Mouse (Mus musculus) liver, embryonic 14.5 days (tissue): Measurements from ENCODE around the gene Pus10. TPM values are rescaled to one million over a fixed set of nuclear protein-coding genes. Genes with fewer than 3 reads are reported as not detected.
A peak's percentile ranks its signal among the peaks of the same experiment; 100 is the strongest.

ENCODE experiments used
- ATAC-seq: fragments of 200-750 bp; cut with Nextera tagmentation; 2 replicates; pipeline ENCODE4 v1.8.0; 2017; ENCODE audit warnings: moderate number of reproducible peaks, mild to moderate bottlenecking, moderate library complexity; ENCODE audit not compliant: insufficient read depth
- DNase-seq, 3 experiments: peaks; one replicate each; pipeline ENCODE4 v3.0.0-alpha.2; 2012 to 2013; ENCODE audit warnings: low read depth in 3 of 3, low spot score in 3 of 3
- H3K27ac ChIP-seq: fragments of 300-500 bp; sonication (generic); 2 replicates; pipeline ENCODE4 v1.5.1; 2014; ENCODE audit warnings: moderate library complexity, mild to moderate bottlenecking, control low read depth, inconsistent platforms
- H3K27me3 ChIP-seq: fragments of 300-500 bp; sonication (generic); 2 replicates; pipeline ENCODE4 v1.6.1; 2014; ENCODE audit warnings: mild to moderate bottlenecking, low read length, moderate library complexity; ENCODE audit not compliant: control insufficient read depth, insufficient read depth
- H3K36me3 ChIP-seq: fragments of 300-500 bp; sonication (generic); replicated peaks from 2 replicates; pipeline ENCODE4 v1.6.1; 2014; ENCODE audit warnings: low read depth; ENCODE audit not compliant: control insufficient read depth, insufficient read depth
- H3K4me1 ChIP-seq, 2 experiments: fragments of 200-500 bp in 1 of 2; fragments of 300-500 bp in 1 of 2; sonication (generic) in 1 of 2; replicated peaks; 2 replicates each; pipeline ENCODE4 v1.6.1; 2012 to 2014; ENCODE audit warnings: antibody characterized with exemption in 1 of 2, inconsistent platforms in 1 of 2, low read length in 1 of 2; ENCODE audit not compliant: control insufficient read depth in 2 of 2, insufficient read depth in 2 of 2
- H3K4me2 ChIP-seq: fragments of 300-500 bp; sonication (generic); 2 replicates; pipeline ENCODE4 v1.6.1; 2014; ENCODE audit warnings: low read depth, mild to moderate bottlenecking, control low read depth, moderate library complexity
- H3K4me3 ChIP-seq, 2 experiments: fragments of 200-500 bp in 1 of 2; fragments of 300-500 bp in 1 of 2; sonication (generic) in 1 of 2; 2 replicates each; pipeline ENCODE4 v1.5.1; 2012 to 2014; ENCODE audit warnings: low read depth in 2 of 2, low read length in 2 of 2, mild to moderate bottlenecking in 2 of 2, control low read depth in 1 of 2, inconsistent platforms in 1 of 2, moderate library complexity in 1 of 2; ENCODE audit not compliant: insufficient read depth in 1 of 2
- H3K9ac ChIP-seq: fragments of 300-500 bp; sonication (generic); replicated peaks from 2 replicates; pipeline ENCODE4 v1.6.1; 2014; ENCODE audit warnings: mild to moderate bottlenecking, control low read depth, moderate library complexity
- H3K9me3 ChIP-seq: fragments of 300-500 bp; sonication (generic); 2 replicates; pipeline ENCODE4 v1.6.1; 2016; ENCODE audit warnings: low read length, mixed read lengths; ENCODE audit not compliant: control insufficient read depth
- CTCF ChIP-seq: IDR thresholded peaks from 2 replicates; pipeline ENCODE4 v1.5.1; 2016; ENCODE audit warnings: antibody characterized with exemption, low read depth, control low read depth
- EP300 ChIP-seq: IDR thresholded peaks from 2 replicates; pipeline ENCODE4 v1.6.1; 2016; ENCODE audit warnings: antibody characterized with exemption, low read depth
- WGBS: fragments of 180-500 bp; shearing (Covaris S2); extraction: QIAGEN DNeasy Blood & Tissue Kit; methylation state at CpG from one replicate; pipeline ENCODE4 v1.1.7; 2014; ENCODE audit not compliant: insufficient replicate concordance; 5-methylcytosine and 5-hydroxymethylcytosine counted together
- polyA plus RNA-seq, 2 experiments: library from polyadenylated mRNA; depleted of rRNA in 1 of 2; stranded (reverse) in 1 of 2; unstranded in 1 of 2; fragments of >200 nt; fragmentation: Nextera tagmentation in 1 of 2; extraction: Ambion mirVana in 1 of 2; gene quantifications; 2 replicates each; pipeline versions ENCODE4 v1.2.1 to v1.2.3; 2012 to 2014

The Pus10 gene
- polyA plus RNA-seq, 2 experiments: 6.1 to 13.6 TPM

GRCm38 (mm10) chr11:23725850-23726249 is 60.4 kb downstream of the Pus10 start:
- Histone ChIP-seq H3K4me3 (no peak overlapping the region), H3K9me3 (no peaks in the 10 kb centered on the region), H3K27me3 (no peaks in the 10 kb centered on the region), H3K36me3 (peaks cover 6% of the 10 kb centered on the region), H3K9ac (no peak overlapping the region), H3K4me1 (no peaks in the 10 kb centered on the region), H3K4me2 (no peak overlapping the region), H3K27ac (no peak overlapping the region)
- ATAC-seq: no peak
- no peak for DNase-seq
- TF ChIP-seq EP300 (no peak), CTCF (no peak)
- 93% methylated on average over 2 of the region's 2 CpGs for WGBS

GRCm38 (mm10) chr11:23726441-23726840 is 61.0 kb downstream of the Pus10 start:
- no peak for TF ChIP-seq EP300
- no peak for TF ChIP-seq CTCF
- no peak overlapping the region for H3K9ac ChIP-seq
- H3K27me3 ChIP-seq: no peaks in the 10 kb centered on the region
- no peaks in the 10 kb centered on the region for H3K9me3 ChIP-seq
- H3K4me1 ChIP-seq: no peaks in the 10 kb centered on the region
- no peak overlapping the region for H3K4me2 ChIP-seq
- DNase-seq: no peak
- H3K4me3 ChIP-seq: no peak overlapping the region
- ATAC-seq: no peak
- peaks cover 6% of the 10 kb centered on the region for H3K36me3 ChIP-seq
- no peak overlapping the region for H3K27ac ChIP-seq
- 86% methylated on average over 2 of the region's 2 CpGs for WGBS

- H3K27ac ChIP-seq: no peak overlapping the region
- H3K9ac ChIP-seq: no peak overlapping the region
- no peaks in the 10 kb centered on the region for H3K9me3 ChIP-seq
- no peak overlapping the region for H3K4me3 ChIP-seq
- DNase-seq (no peak), ATAC-seq (no peak)
- WGBS: 73% methylated on average over 2 of the region's 2 CpGs
- no peaks in the 10 kb centered on the region for H3K4me1 ChIP-seq
- no peak overlapping the region for H3K4me2 ChIP-seq
- H3K27me3 ChIP-seq: no peaks in the 10 kb centered on the region
- peaks cover 3% of the 10 kb centered on the region for H3K36me3 ChIP-seq
- TF ChIP-seq CTCF (no peak), EP300 (no peak)
These were observed 62.7 kb downstream of the Pus10 start for GRCm38 (mm10) chr11:23728186-23728585.

GRCm38 (mm10) chr11:23730120-23730519 is 64.6 kb downstream of the Pus10 start:
- Histone ChIP-seq H3K9me3 (no peaks in the 10 kb centered on the region), H3K36me3 (peaks cover 3% of the 10 kb centered on the region), H3K27ac (no peak overlapping the region), H3K4me3 (no peak overlapping the region), H3K4me1 (no peaks in the 10 kb centered on the region), H3K4me2 (no peak overlapping the region), H3K27me3 (no peaks in the 10 kb centered on the region), H3K9ac (no peak overlapping the region)
- ATAC-seq (peak; percentile 28; the same call in 1 of the 2 replicates), DNase-seq (no peak)
- WGBS: 29% methylated on average over 4 of the region's 4 CpGs
- TF ChIP-seq EP300 (no peak), CTCF (no peak)

GRCm38 (mm10) chr11:23732840-23733239 is 67.4 kb downstream of the Pus10 start:
- no peaks in the 10 kb centered on the region for H3K9me3 ChIP-seq
- H3K27me3 ChIP-seq: no peaks in the 10 kb centered on the region
- WGBS: 42% methylated on average over 1 of the region's 1 CpGs
- H3K36me3 ChIP-seq: no peaks in the 10 kb centered on the region
- H3K4me2 ChIP-seq: no peak overlapping the region
- H3K27ac ChIP-seq: no peak overlapping the region
- H3K4me1 ChIP-seq: no peaks in the 10 kb centered on the region
- TF ChIP-seq CTCF: no peak
- no peak for TF ChIP-seq EP300
- DNase-seq (no peak), ATAC-seq (no peak)
- no peak overlapping the region for H3K9ac ChIP-seq
- H3K4me3 ChIP-seq: no peak overlapping the region
